Mouse (Mus musculus) brain, embryonic 14.5 days (tissue): ENCODE results near the gene Upk3a.

Source experiments
- CTCF ChIP-seq: fragments of 200-500 bp; IDR thresholded peaks from 2 replicates; pipeline ENCODE4 v1.5.1; 2012; ENCODE audit warnings: inconsistent platforms, mild to moderate bottlenecking, moderate library complexity, borderline replicate concordance; ENCODE audit not compliant: insufficient read depth, insufficient read length; ENCODE audit errors: extremely low read depth
- POLR2A ChIP-seq: fragments of 200-500 bp; IDR thresholded peaks from 2 replicates; pipeline ENCODE4 v1.6.1; 2012; ENCODE audit warnings: mild to moderate bottlenecking, inconsistent platforms, borderline replicate concordance; ENCODE audit not compliant: poor library complexity, insufficient read depth, insufficient read length, severe bottlenecking; ENCODE audit errors: extremely low read depth

DNA sequence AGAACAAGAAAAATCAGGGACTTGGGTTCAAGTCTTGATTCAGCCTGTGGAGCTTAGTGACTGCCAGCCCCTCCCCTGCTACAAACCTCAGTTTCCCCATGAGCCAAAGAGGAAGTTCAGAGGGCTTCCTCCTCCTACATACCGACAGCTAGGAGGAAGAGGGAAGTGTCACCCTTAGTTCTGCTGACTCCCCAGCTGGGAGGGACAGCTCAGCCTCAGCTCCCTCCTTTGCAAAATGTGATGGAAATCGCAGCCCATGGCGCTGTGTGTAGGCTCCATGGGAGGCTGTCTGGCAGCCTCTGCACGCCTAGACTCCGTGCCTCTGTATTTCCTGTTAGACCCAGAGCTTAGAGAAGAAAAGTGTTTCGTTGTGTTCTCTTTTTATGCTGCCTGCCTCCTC lies 22.4 kb upstream of the Upk3a start:
- no peak for TF ChIP-seq CTCF
- TF ChIP-seq POLR2A: no peak
